Mouse (Mus musculus): ENCODE measurements around the gene Slc24a3. TPM values are rescaled to one million over a fixed set of nuclear protein-coding genes. Genes with fewer than 3 reads are reported as not detected.

Slc24a3 gene
- polyA plus RNA-seq, 1 experiment from 2014 or later = 0.81 TPM

GRCm38 (mm10) chr2:145562493-145562892 is 394.9 kb downstream of the Slc24a3 start:
- ATAC-seq (ENCODE audit: low read depth) = peak; percentile 74
- no peak overlapping the region for H3K4me3 ChIP-seq (replicated peaks)
- H3K4me2 ChIP-seq = no peak overlapping the region
- DNase-seq = no peak
- H3K4me1 ChIP-seq (replicated peaks) = peaks cover 7% of the 10 kb centered on the region
- no peaks in the 10 kb centered on the region for H3K36me3 ChIP-seq
- H3K9me3 ChIP-seq (replicated peaks) = no peaks in the 10 kb centered on the region
- no peak overlapping the region for H3K27ac ChIP-seq
- no peaks in the 10 kb centered on the region for H3K27me3 ChIP-seq
- no peak overlapping the region for H3K9ac ChIP-seq

GRCm38 (mm10) chr2:145564596-145564995 is 397.0 kb downstream of the Slc24a3 start:
- Histone ChIP-seq H3K27me3 (no peaks in the 10 kb centered on the region), H3K36me3 (no peaks in the 10 kb centered on the region), H3K4me1 (replicated peaks) (peaks cover 7% of the 10 kb centered on the region), H3K4me3 (replicated peaks) (no peak overlapping the region), H3K4me2 (no peak overlapping the region), H3K9me3 (replicated peaks) (no peaks in the 10 kb centered on the region), H3K27ac (no peak overlapping the region), H3K9ac (no peak overlapping the region)
- ATAC-seq (ENCODE audit: low read depth) (no peak), DNase-seq (no peak)
- WGBS (ENCODE audit: insufficient replicate concordance) = 66% methylated on average over 8 of the region's 8 CpGs

DNA sequence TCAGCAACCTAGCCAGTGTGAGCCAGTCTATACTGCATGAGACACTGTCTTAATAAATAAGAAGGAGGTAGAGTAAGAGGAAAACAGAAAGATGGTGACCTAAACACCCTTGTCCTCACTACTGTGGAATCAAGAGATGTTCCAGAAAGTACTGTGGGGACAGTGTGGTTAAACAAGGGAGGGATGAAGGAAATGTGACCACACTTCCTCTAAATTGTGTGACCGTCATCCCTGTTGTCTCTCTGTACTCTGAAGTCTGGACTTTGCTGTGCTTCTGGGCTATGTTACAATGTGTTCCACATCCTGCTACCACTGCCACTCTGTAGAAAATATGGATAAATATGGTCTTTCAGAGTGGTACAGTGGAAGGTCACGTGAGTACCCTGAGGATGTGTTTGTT is 399.4 kb downstream of the Slc24a3 start:
- DNase-seq (no peak), ATAC-seq (ENCODE audit: low read depth) (no peak)
- Histone ChIP-seq H3K4me1 (replicated peaks) (peaks cover 7% of the 10 kb centered on the region), H3K9me3 (replicated peaks) (no peaks in the 10 kb centered on the region), H3K9ac (no peak overlapping the region), H3K27ac (no peak overlapping the region), H3K4me3 (replicated peaks) (no peak overlapping the region), H3K4me2 (no peak overlapping the region), H3K36me3 (no peaks in the 10 kb centered on the region), H3K27me3 (no peaks in the 10 kb centered on the region)
- WGBS (ENCODE audit: insufficient replicate concordance) = 62% methylated on average over 2 of the region's 2 CpGs

- H3K4me1 ChIP-seq (replicated peaks) = no peaks in the 10 kb centered on the region
- H3K4me2 ChIP-seq = no peak overlapping the region
- ATAC-seq (ENCODE audit: low read depth) = no peak
- H3K36me3 ChIP-seq = no peaks in the 10 kb centered on the region
- DNase-seq = no peak
- no peaks in the 10 kb centered on the region for H3K27me3 ChIP-seq
- no peak overlapping the region for H3K27ac ChIP-seq
- no peak overlapping the region for H3K4me3 ChIP-seq (replicated peaks)
- no peak overlapping the region for H3K9ac ChIP-seq
- WGBS (ENCODE audit: insufficient replicate concordance) = 55% methylated on average over 3 of the region's 3 CpGs
- H3K9me3 ChIP-seq (replicated peaks) = no peaks in the 10 kb centered on the region
Observed at GRCm38 (mm10) chr2:145571943-145572342, 404.4 kb downstream of the Slc24a3 start.

- WGBS (ENCODE audit: insufficient replicate concordance) = 41% methylated on average over 4 of the region's 4 CpGs
Observed at GRCm38 (mm10) chr2:145574148-145574547, 406.6 kb downstream of the Slc24a3 start.

DNA sequence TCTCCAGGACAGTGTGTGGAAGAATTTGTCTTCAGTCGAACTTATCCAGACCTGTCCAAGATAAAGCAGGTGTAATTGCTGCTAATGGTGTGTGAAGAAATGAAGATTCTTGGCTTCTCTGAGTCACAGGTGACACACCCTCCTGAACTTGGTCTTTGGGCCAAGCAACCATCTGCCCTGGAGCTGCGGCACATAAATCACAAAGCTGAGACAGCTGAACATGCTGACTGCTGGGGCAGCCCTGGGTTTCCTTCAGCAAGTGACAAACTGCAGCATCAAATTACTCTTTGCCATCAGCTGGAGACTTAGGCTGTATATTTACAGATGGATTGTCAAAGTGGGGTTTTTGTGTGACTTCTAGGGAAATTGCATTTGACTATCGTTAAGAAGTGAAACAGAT is 415.5 kb downstream of the Slc24a3 start:
- no peak overlapping the region for H3K4me2 ChIP-seq

More at GRCm38 (mm10) chr2:145574148-145574547, 406.6 kb downstream of the Slc24a3 start:
- H3K27me3 ChIP-seq = no peaks in the 10 kb centered on the region
- H3K4me2 ChIP-seq = no peak overlapping the region
- H3K4me1 ChIP-seq (replicated peaks) = no peaks in the 10 kb centered on the region
- DNase-seq (no peak), ATAC-seq (ENCODE audit: low read depth) (no peak)
- no peaks in the 10 kb centered on the region for H3K9me3 ChIP-seq (replicated peaks)
- no peak overlapping the region for H3K27ac ChIP-seq
- no peak overlapping the region for H3K9ac ChIP-seq
- H3K4me3 ChIP-seq (replicated peaks) = no peak overlapping the region
- no peaks in the 10 kb centered on the region for H3K36me3 ChIP-seq

DNA sequence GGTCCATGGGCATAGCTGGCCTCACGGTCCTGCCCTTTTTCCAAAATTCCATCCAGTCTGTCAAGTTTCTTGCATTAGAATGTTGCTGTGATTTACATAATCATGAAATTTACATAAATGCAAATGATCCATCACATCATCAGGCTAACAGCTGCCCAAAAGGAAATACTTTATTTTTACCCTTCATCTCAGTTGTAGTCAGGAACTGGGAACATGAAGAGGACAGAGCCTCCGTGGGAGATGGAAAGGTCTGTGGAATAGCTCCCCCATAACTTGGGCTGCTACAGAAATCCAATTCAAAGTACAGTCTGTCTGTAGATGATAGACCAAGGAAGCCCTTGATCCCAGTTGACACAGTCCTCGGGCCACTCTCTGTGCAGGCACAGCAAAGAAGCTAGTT is 417.9 kb downstream of the Slc24a3 start:
- DNase-seq = no peak
- Histone ChIP-seq H3K9me3 (replicated peaks) (no peaks in the 10 kb centered on the region), H3K27me3 (no peaks in the 10 kb centered on the region), H3K4me2 (no peak overlapping the region), H3K4me1 (replicated peaks) (no peaks in the 10 kb centered on the region), H3K4me3 (replicated peaks) (no peak overlapping the region), H3K36me3 (no peaks in the 10 kb centered on the region), H3K9ac (no peak overlapping the region), H3K27ac (no peak overlapping the region)
- 62% methylated on average over 3 of the region's 3 CpGs for WGBS (ENCODE audit: insufficient replicate concordance)
- no peak for ATAC-seq (ENCODE audit: low read depth)

More for the DNA sequence above, 415.5 kb downstream of the Slc24a3 start:
- H3K9ac ChIP-seq = no peak overlapping the region
- no peaks in the 10 kb centered on the region for H3K36me3 ChIP-seq
- H3K9me3 ChIP-seq (replicated peaks) = no peaks in the 10 kb centered on the region
- ATAC-seq (ENCODE audit: low read depth) = no peak
- no peak overlapping the region for H3K4me3 ChIP-seq (replicated peaks)
- H3K4me1 ChIP-seq (replicated peaks) = no peaks in the 10 kb centered on the region
- no peak overlapping the region for H3K27ac ChIP-seq
- 50% methylated on average over 3 of the region's 3 CpGs for WGBS (ENCODE audit: insufficient replicate concordance)
- H3K27me3 ChIP-seq = no peaks in the 10 kb centered on the region
- DNase-seq = no peak

GRCm38 (mm10) chr2:145588009-145588737 is 420.6 kb downstream of the Slc24a3 start:
- Histone ChIP-seq H3K27me3 (no peaks in the 10 kb centered on the region), H3K9me3 (replicated peaks) (no peaks in the 10 kb centered on the region), H3K9ac (no peak overlapping the region), H3K4me3 (replicated peaks) (no peak overlapping the region), H3K27ac (no peak overlapping the region), H3K4me1 (replicated peaks) (no peaks in the 10 kb centered on the region), H3K4me2 (no peak overlapping the region), H3K36me3 (no peaks in the 10 kb centered on the region)
- ATAC-seq (ENCODE audit: low read depth) (no peak), DNase-seq (no peak)
- WGBS (ENCODE audit: insufficient replicate concordance) = 55% methylated on average over 8 of the region's 8 CpGs

- no peak for ATAC-seq (ENCODE audit: low read depth)
- H3K9ac ChIP-seq = no peak overlapping the region
- DNase-seq = no peak
- H3K27ac ChIP-seq = no peak overlapping the region
- H3K4me3 ChIP-seq (replicated peaks) = no peak overlapping the region
- no peaks in the 10 kb centered on the region for H3K36me3 ChIP-seq
- H3K27me3 ChIP-seq = no peaks in the 10 kb centered on the region
- no peak overlapping the region for H3K4me2 ChIP-seq
- H3K9me3 ChIP-seq (replicated peaks) = no peaks in the 10 kb centered on the region
- 72% methylated on average over 8 of the region's 8 CpGs for WGBS (ENCODE audit: insufficient replicate concordance)
- no peaks in the 10 kb centered on the region for H3K4me1 ChIP-seq (replicated peaks)
Observed at GRCm38 (mm10) chr2:145591881-145592280, 424.3 kb downstream of the Slc24a3 start.

DNA sequence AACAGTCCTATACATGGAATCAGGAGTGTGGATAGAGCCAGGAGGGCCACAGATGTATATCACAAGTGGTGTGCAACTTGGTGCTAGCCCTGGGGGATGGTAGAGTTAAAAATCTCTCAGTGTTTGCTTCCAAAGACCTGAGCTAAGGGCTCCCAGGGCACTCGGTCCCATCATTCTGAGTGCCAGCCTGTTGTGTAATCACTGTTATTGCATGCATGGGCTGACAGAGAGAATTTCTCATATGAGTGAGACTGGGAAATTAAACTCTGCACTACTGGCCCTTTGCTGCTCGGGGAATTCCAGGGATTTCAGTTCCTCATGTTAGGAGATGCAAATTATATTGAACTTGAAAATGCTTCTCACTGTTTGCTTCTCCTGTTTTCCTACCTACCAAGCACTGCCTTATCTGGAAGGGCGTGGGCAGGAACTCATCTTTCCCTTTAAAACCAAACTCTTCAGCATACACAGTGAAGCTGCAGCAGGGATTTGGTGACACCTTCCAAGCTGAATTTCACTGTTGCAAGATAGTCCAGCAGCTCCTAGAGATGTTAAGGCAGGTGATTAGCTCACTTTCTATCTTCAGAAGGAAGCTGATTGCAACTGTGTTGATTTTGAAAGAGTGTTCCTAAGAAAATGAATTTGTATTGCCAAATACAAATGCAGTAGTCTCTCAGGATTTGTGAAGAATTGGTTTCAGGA is 426.2 kb downstream of the Slc24a3 start:
- Histone ChIP-seq H3K4me2 (no peak overlapping the region), H3K9me3 (replicated peaks) (no peaks in the 10 kb centered on the region), H3K36me3 (no peaks in the 10 kb centered on the region), H3K27me3 (no peaks in the 10 kb centered on the region), H3K4me1 (replicated peaks) (no peaks in the 10 kb centered on the region), H3K9ac (no peak overlapping the region), H3K4me3 (replicated peaks) (no peak overlapping the region), H3K27ac (no peak overlapping the region)
- no peak for ATAC-seq (ENCODE audit: low read depth)
- no peak for DNase-seq
- 58% methylated on average over 3 of the region's 3 CpGs for WGBS (ENCODE audit: insufficient replicate concordance)

- Histone ChIP-seq H3K4me3 (replicated peaks) (no peak overlapping the region), H3K27ac (no peak overlapping the region), H3K4me2 (no peak overlapping the region), H3K4me1 (replicated peaks) (no peaks in the 10 kb centered on the region), H3K36me3 (no peaks in the 10 kb centered on the region), H3K27me3 (no peaks in the 10 kb centered on the region), H3K9ac (no peak overlapping the region), H3K9me3 (replicated peaks) (no peaks in the 10 kb centered on the region)
- WGBS (ENCODE audit: insufficient replicate concordance) = 77% methylated on average over 5 of the region's 5 CpGs
- ATAC-seq (ENCODE audit: low read depth) (no peak), DNase-seq (no peak)
Observed at GRCm38 (mm10) chr2:145597866-145598265, 430.3 kb downstream of the Slc24a3 start.

- WGBS (ENCODE audit: insufficient replicate concordance) = 68% methylated on average over 5 of the region's 5 CpGs
- no peaks in the 10 kb centered on the region for H3K27me3 ChIP-seq
- H3K4me3 ChIP-seq (replicated peaks) = no peak overlapping the region
- no peak overlapping the region for H3K27ac ChIP-seq
- H3K9me3 ChIP-seq (replicated peaks) = no peaks in the 10 kb centered on the region
- peaks cover 5% of the 10 kb centered on the region for H3K4me1 ChIP-seq (replicated peaks)
- no peaks in the 10 kb centered on the region for H3K36me3 ChIP-seq
- DNase-seq (no peak), ATAC-seq (ENCODE audit: low read depth) (no peak)
- no peak overlapping the region for H3K4me2 ChIP-seq
- H3K9ac ChIP-seq = no peak overlapping the region
Observed at GRCm38 (mm10) chr2:145607844-145608243, 440.3 kb downstream of the Slc24a3 start.
